Mouse (Mus musculus): ENCODE data around the gene H2afv.
"Not testable (repeated sequence)": the region's sequence is repeated elsewhere in the genome, so short reads cannot be mapped to it uniquely, and the experiment has no call there.

H2afv gene

DNA sequence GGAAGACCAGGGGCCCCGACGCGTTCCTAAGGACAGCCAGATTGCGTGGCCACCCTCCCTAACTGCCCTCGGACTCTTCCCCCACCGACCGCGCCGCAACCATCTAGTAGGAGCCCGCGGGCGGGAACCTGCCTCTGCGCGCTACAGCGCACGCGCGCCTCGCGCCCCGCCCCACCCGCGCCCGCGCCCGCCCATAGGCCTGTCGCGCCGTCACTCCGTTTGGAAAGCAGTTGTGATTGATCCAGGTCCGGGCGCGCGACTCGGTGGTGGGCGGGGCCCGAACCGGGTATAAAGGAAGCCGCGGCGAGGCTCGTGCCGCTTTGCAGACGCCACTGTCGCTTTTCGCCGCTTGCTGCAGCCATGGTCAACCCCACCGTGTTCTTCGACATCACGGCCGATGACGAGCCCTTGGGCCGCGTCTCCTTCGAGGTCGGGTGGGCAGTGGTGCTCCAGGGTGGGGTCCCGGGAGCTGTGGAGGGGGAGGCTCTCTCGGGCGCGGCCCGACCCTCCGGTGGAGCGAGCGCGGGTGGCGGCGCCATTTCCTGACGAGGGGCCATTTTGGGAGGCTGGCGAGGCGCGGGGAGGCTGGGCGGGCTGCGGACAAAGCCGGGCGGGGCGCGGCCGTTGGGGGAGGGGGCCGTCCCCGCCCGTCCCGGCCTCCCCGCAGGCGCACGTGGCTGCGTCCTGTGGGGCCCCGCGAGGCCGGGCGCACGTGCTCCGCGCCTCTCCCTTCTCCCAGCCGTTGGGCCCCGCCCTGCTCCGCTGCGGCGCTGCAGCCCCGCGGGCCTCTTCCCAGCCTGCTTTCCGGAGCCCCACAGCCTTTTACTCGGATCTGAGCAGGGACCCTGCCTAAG, 28.5 kb downstream of the H2afv start:
- peak; percentile 99 for DNase-seq (ENCODE audit: low spot score in 2 of 2)

- no peak for DNase-seq (ENCODE audit: low spot score in 2 of 2)
These were observed 29.3 kb downstream of the H2afv start, which contains the start of gene Ppia for GRCm38 (mm10) chr11:6414751-6415550. TSS of gene Ppia (plus strand) at chr11:6415443.

DNA sequence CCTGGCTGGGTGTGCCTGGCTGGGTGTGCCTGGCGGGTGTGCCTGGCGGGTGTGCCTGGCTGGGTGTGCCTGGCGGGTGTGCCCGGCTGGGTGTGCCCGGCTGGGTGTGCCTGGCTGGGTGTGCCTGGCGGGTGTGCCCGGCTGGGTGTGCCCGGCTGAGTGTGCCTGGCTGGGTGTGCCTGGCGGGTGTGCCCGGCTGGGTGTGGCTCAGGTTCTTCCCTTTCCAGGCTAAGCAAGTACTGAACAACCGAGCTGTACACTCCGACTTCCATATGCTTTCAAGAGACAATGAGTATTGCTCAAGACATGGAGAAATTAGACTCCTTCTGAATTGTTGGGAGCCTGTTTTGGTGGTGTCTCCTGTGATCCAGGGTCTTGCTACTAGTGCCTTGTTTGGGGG, 31.0 kb downstream of the H2afv start:
- no peak for DNase-seq (ENCODE audit: low spot score in 2 of 2)

DNA sequence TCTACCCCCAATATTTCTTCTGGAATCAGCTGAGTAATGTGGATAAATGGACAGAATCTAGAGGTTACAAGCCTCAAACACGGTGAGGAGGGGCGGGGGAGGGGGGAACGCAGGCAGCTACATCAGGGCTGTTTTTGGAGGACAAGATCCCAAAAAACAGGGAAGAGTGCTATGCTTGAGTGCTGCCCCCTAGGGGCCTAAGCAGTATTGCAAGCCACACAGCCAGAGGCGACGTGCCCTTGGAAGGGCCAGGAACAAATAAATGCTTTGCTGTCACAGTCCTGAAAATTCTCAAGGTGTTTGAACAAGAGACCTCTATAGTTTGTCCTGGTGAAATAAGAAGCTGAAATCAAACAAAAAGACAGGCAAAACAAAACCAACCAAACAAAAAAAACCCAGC, 32.6 kb downstream of the H2afv start:
- DNase-seq (ENCODE audit: low spot score in 2 of 2): peak; percentile 82 to 89

DNA sequence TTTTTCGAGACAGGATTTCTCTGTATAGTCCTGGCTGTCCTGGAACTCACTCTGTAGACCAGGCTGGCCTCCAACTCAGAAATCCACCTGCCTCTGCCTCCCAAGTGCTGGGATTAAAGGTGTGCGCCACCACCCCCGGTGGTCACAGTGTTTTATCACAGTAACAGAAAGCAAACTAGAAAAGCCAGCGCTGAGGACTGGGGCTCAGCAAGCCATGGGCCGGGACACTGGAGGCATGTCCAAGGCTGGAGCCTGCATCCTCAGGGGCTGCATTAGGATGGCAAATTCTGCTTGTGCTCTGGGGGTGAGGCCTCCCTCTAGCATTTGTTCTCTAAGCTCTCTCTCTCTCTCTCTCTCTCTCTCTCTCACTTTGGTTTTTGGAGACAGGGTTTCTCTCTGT, 33.5 kb downstream of the H2afv start:
- DNase-seq (ENCODE audit: low spot score in 2 of 2): not testable (repeated sequence)

DNA sequence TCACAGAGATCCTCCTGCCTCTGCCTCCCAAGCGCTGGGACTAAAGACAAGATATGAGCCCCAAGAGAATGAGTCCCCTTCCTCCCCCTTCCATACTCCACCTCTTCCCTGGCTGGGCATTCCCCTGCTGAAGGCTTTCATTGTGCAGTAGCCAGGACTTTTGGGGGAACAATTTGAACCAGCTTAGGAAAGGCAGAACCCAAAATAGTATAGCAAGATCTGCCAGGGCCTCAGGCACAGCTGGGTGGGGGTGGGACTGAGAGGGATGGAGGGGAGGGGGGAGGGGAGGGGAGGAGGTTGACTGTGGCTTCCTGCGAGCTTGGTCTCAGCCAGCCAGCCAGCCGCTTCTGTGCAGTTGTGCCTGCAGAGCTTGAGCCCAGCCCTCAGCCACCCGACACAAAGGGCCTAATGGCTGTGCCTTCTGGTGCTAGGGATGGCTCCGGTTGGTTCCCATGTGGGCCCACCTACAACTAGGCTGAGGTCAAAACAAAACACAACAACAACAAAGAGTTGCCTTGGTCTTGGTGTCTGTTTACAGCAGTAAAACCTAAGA, 34.1 kb downstream of the H2afv start:
- no peak for DNase-seq (ENCODE audit: low spot score in 2 of 2)

- DNase-seq (ENCODE audit: low spot score in 2 of 2): no peak
These were observed 37.1 kb downstream of the H2afv start for GRCm38 (mm10) chr11:6407162-6407621.

DNA sequence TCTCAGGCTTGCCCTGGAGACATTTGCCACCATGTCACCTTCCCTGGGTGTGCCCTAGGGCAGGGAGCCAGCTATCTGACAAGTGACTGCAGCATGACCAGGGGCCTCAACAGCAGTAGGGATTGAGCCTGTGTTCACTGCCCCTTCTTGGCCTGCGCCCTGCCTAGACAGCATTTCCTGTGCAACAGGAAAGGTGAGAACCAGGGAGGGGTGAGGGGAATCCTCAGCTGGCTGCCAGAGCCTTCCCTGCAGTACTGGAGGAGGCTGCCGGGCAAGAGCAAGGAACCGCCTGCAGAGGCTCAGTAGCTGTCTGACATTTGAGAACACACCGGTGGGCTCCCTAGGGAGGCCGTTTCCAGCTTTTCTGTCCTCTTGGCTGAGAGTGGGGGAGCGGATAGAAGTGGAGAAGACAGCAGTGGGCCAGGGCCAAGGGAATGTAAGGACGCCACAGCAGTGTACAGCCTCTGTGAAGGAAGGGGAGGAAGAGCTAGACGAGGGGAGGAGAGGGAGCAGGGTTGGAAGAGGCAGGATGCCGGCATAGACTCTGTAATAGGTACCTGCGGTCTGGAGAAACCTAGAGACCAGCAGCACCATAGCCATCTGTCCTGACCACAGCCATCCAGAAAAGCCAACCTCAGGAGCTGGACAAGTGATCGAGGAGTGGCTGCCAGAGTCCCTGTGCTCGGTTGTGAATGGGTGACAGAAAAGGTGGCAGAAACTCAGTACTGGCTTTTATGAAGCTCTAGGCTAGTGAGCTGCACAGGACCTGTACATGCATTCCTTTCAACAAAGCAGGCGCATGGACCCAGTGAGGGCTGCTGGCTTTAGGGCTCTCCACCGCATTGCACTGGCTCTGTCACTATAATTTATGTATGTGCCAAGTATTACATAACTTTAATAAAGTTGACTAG, 37.7 kb downstream of the H2afv start:
- peak; percentile 52 to 54 for DNase-seq (ENCODE audit: low spot score in 2 of 2)

DNA sequence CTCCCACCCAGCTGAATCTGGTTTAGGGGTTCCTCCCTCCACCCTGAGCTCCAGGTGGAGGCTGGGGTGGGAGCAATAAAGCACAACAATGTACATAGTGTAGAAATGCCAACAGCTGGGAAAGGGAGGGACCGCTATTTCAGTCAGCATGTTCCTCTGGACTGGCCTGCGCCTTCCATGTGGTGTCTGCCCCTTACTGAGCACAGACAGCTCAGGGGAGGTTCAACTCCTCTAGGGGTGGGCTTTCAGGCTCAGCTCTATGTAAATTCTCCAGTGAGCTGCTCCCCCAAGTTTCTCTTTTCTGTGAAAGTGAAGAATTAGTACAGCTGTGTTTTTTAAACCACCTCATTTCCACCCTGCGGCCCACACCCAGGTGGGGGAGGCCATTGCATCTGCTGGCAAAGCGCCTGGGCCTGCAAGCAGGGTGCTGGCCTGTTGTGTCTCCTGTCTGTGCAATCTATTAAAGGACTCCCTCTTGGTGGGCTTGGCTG, 38.6 kb downstream of the H2afv start:
- peak; percentile 42 to 56 for DNase-seq (ENCODE audit: low spot score in 2 of 2)

- peak in 1 of 2 experiments; percentile 20 for DNase-seq (ENCODE audit: low spot score in 2 of 2)
These were observed 39.3 kb downstream of the H2afv start for GRCm38 (mm10) chr11:6404699-6405566.

GRCm38 (mm10) chr11:6403830-6404405, 40.3 kb downstream of the H2afv start:
- DNase-seq (ENCODE audit: low spot score in 2 of 2): peak in 1 of 2 experiments; percentile 1

- DNase-seq (ENCODE audit: low spot score in 2 of 2): peak; percentile 51 to 65
These were observed 41.4 kb downstream of the H2afv start for GRCm38 (mm10) chr11:6402515-6403510.

DNA sequence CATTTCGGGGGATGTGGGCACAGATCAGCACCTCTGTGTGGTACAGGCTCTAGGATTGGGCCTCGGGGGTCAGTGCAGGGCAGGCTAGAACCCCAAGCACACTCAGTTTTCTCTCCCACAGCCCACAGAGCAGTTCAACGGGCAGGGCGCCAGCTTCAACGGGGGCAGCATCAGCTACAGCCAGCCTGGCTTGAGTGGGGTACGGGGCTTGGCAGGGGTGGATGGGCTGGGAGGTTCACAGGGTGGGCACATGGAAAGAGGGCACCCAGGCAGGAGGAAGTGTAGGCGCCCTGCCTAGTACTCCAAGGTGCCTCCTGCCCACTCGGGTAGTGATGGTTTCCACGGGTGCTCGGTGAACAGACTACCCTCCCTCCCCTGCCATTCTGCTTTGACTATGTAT, 46.1 kb downstream of the H2afv start:
- DNase-seq (ENCODE audit: low spot score in 2 of 2): no peak

- DNase-seq (ENCODE audit: low spot score in 2 of 2): no peak
These were observed 48.7 kb downstream of the H2afv start for GRCm38 (mm10) chr11:6395565-6395964.

DNA sequence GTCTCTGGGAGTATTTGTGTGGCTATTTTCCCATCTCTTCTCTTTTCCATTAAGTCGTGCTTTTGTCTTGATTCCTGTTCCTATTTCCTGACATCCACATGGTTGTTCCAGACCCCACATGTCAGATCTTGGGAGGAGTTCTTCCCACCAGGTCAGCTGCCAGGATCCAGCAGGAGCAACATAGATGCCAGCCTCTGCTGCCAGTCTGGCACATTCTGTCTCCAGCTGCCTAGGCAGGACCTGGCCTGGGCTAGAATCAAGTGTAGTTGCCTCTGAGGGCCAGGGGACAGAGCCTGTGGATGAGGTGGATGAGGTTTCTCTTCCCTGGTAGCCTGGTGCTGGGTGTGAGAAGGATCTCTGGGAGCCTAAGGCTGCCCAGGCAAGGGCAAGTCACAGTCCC, 50.4 kb downstream of the H2afv start:
- no peak for DNase-seq (ENCODE audit: low spot score in 2 of 2)

GRCm38 (mm10) chr11:6392857-6393256, 51.4 kb downstream of the H2afv start:
- DNase-seq (ENCODE audit: low spot score in 2 of 2): no peak

GRCm38 (mm10) chr11:6391516-6392276, 52.5 kb downstream of the H2afv start:
- no peak for DNase-seq (ENCODE audit: low spot score in 2 of 2)
